Mouse (Mus musculus) thymus, postnatal 4 days (tissue): ENCODE measurements at regions not wholly inside any gene's neighbourhood (a gene's known extent, or its start where the extent isn't known, plus 50 kb on each side); places are given as distances from the start of the nearest gene placed in this dataset.

Experiments
- DNase-seq: peaks from one replicate; pipeline ENCODE4 v3.0.0; 2021

DNA sequence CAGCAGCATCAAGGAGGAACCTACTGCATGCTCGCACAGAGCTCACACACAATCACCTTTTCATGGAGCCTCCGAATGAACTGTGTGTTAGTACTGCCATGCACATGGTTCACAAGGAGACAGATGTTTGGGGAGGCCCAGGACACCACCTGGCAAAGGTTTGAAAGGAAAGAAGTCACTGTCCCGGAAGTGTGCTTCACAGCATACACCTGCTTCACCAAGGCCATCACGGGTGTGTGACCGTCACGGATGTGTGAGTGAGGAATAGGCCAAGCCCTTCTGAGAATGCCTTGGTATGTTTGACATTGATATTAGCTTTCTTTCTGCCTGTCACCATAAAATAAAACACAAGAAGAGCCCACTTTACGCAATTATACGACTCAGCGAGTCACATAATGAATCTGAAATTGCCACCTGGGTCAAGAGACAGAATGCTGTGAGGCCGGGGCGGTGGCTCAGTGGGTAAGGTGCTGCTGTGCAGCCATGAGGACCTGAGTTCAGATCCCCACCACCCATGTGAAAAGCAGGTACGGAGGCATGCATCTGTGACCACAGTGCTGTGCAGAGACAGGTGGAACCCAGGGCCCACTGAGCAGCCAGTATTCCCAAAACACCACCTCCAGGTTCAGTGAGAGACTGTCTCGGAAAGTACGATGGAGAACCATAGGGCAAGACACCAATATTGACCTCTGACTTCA, 162.3 kb upstream of the Sh3bp4 start:
- no peak for DNase-seq

- no peak for DNase-seq
These were observed 161.5 kb upstream of the Sh3bp4 start for GRCm38 (mm10) chr1:88908683-88909082.

DNA sequence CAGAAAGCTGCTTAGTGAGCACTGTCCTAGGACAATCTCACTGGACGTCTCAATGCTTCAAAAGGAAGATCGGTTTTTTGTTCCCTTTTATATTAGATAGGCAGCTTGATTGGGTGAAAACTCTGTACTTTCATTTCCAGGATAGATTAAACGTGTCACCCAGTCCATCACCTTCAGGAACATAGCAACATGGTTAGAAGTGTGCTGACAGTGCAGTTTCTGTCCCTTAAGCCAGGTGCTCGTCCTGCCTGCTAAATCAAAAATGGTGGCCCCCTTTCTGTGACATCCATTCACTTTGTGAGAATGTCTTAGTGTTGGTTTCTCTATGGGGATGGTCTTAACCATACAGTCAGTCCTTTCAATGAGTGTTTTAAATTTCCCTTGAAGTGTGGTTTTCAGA, 160.9 kb upstream of the Sh3bp4 start:
- no peak for DNase-seq

GRCm38 (mm10) chr1:88909864-88910573, 160.2 kb upstream of the Sh3bp4 start:
- no peak for DNase-seq

DNA sequence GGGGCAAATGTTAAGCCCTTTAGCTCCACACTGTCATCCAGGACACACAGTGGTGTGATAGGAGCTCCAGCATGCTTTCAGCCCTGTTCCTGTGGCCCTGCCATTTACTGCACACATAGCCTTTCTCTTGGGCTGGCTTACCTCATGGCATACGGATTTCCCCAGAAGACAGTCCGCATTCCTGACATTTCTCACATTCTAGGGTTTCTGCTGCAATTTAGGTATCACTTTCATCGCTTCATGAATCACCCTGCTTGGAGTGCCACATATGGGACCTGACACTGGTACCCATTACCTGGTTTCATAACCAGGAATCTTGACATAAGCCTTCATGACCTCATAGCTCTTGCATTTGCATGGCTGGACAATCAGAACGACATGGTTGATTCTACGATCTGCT, 158.5 kb upstream of the Sh3bp4 start:
- DNase-seq, result no peak

GRCm38 (mm10) chr1:88916531-88917050, 153.6 kb upstream of the Sh3bp4 start:
- DNase-seq, result no peak

DNA sequence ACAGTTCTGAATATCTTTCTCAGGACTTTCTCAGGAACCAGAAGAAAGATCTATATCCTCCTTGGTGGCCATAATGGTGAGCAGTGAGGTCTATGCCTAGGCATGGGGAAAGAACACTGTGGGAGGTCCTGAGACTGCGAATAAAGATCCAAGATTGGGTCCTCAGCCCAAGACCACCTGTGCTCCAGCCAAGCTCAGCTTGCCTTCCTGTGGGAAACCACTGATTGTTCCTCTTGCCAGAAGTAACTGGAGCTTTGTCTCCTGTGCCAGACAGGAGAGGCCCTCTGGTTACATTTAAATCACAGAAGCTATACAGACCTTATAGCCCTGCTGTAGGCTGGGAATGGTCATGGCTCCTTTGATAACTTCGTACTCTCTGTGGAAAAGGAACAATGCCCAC, 148.8 kb upstream of the Sh3bp4 start:
- no peak for DNase-seq

- no peak for DNase-seq
These were observed 146.2 kb upstream of the Sh3bp4 start for GRCm38 (mm10) chr1:88923791-88924581.

- DNase-seq, result no peak
These were observed 135.0 kb upstream of the Sh3bp4 start for GRCm38 (mm10) chr1:88935191-88935590.

DNA sequence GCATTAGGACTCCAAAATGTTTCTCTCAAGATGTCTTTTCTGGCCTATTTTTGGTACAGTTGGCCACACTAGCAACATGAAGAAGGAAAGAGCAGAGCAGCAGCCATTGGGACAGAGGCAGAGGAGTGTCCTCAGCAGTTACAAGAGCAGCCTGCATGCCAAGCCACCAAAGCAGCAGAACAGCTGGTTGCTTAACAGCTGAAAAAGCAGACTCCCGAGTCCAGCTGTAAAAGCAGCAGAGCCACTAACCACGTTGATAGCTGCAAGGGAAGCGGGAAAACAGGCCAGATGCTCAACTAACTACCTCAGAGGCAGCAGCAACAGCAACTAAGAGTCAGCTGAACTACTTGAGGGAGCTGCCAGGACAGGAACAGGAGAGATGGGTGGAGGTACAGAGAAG, 134.4 kb upstream of the Sh3bp4 start:
- no peak for DNase-seq

DNA sequence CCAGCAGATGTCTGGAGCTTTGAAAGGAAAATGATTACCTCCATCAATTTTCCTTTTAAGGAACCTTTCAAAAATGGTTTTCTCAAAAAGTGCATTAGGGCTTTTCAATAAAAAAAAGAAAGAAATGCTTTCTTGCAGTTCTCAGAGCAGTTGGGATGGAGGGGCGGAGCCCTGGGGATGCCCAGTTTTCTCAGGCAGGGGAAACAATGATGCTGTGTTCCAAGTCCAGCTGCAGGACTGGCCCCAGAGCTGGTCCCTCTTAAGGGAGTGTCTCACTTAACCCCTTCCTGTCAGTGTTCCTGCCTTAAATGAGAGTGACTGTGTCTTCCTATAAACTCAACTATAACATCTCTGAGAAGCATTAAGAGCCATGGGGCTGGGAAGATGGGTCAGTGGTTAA, 132.9 kb upstream of the Sh3bp4 start:
- DNase-seq, result no peak

GRCm38 (mm10) chr1:88938458-88938857, 131.8 kb upstream of the Sh3bp4 start:
- no peak for DNase-seq

- no peak for DNase-seq
These were observed 127.2 kb upstream of the Sh3bp4 start for GRCm38 (mm10) chr1:88943039-88943438.

DNA sequence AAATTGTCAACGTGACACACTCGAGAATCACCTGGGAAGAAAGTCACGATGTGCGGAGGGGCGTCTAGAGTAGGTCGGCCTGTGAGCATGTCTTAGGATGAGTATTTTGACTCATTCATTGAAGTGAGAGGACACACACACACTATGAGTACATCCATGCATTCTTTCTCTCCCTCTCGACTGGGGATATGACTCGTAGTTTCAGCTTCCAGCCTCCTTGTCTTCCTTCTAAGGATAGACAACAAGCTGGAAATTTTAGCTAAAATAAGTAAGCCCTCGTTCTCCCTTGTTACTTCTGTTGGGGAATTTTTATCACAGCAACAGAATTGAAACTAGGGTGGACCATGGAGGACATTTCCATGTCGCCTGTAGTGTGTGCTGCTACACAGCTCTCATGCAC, 124.3 kb upstream of the Sh3bp4 start:
- DNase-seq, result no peak

GRCm38 (mm10) chr1:88946374-88946773, 123.8 kb upstream of the Sh3bp4 start:
- DNase-seq, result no peak

DNA sequence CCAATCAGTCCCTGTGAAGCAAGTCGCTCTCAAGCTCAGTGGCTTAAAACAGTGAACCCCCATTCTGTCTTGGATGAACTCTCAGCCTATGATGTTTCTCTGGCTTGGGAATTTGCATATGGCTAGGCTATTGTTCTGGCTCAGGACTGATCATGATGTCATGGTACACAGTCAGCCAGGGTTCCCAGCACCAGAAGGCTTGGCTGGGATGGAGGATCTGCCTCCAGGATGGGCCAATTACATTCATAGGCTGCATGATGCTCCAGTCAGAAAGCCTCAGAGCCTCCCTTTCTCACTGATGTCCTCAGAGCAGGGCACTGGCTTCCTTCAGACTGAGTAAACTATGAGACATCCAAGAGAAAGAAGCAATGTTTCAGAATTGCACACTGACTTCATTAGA, 120.3 kb upstream of the Sh3bp4 start:
- DNase-seq, result no peak

- DNase-seq, result no peak
These were observed 116.7 kb upstream of the Sh3bp4 start for GRCm38 (mm10) chr1:88953516-88953915.

DNA sequence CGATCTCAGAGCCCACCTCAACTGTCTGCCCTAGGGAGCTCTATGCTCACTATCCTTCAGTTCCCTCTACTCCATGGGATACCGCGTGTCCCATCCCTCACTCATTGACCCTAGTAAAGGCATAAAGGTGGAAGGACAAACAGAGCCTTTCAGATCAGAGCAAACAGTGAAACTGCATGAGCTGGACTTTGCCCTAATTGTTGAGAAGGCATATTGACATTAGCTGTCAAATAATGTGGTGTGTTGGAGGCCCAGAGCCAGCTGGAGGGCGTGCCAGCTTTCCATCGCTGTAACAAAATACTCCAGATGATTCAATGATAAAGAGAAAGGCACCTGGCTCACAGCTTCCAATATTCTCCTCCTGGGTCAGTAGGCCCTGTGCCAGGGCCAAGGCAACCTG, 115.4 kb upstream of the Sh3bp4 start:
- no peak for DNase-seq

DNA sequence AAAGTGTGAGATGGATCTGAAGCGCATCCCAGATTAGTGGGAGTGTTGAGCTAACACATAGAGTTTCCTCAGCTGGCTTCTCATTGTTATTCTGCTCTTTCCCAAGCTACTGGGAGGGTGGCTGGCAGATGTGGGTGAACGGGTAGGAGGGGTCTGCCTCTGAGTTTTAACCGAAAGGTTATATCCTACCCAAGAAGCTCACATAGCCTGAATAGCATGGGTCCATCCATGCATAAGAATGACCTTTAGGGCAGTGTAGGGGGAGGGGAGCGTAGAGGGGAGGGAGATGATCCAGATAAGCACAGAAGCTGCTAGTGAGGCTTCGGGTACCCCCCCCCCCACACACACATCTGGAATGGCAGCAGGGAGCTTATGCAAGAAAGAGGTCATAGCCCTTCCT, 113.2 kb upstream of the Sh3bp4 start:
- DNase-seq, result no peak

DNA sequence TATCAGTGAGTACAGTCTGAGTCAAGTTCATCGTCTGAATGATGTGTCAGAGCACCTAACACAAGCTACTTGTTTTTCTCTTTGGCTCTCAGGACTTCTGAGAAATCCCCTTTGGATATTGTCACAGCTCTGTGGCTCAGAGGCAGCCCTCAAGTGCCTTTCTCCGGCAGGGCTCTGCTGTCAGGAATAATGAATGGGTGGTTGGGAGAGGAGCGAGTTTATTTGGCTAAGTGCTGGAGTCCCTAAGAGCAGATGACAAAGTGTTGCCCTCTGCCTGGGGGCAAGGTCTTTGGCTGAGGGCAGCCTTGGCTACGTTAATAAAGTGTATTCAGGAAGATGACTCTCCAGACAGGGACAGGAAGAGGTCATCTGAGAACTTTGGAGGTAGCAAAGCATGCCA, 110.5 kb upstream of the Sh3bp4 start:
- DNase-seq, result no peak

DNA sequence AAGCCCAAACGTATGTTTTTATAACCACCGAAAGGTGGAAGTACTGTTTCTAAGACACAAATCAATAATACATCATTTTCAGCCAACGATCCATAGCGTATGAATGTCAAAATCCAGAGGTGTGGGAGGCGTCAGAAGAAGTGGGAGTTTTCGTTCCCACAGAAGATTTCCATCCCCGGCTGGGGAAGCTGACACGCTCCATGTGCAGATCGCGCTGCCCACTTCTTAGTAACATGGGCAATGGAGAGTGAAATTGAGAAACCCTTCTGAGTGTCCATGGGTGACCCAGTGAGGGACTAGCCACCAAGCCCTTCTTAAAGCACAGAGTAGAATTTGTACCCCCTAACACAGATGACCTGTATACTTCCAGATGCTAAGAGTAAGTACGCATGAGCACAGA, 110.1 kb upstream of the Sh3bp4 start:
- DNase-seq, result no peak

DNA sequence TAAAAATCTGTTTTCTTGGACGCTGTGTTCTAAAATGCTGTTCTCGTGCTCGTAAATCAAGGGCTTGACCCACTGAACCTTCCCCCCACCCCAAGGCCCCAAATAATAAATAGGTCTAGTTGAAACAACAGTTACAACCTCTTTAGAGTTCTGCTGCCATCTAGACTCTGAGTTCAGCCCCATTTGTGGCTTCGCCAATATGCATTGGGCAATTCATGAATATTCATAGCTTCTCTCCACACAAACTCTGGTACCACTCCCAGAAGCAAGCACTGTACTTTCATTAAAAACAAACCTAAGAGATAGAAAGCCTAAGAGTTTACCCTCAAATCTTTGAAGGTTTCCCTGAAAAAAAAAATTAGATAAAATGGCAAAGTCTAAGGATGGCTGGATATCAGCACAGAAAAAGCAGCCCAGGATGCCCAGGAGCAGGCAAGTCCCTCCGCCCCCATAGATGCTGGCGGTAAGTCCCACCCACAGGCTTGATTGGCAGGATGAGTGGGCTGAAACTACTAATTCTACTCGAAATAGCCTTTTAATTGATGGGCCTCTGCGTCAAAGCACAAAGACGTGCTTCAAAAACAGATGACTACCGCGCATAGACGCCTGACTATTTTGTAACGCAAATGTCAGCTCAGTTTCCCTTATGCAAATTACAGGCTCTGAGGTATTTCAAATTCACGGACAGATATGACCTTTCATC, 106.0 kb upstream of the Sh3bp4 start:
- no peak for DNase-seq

DNA sequence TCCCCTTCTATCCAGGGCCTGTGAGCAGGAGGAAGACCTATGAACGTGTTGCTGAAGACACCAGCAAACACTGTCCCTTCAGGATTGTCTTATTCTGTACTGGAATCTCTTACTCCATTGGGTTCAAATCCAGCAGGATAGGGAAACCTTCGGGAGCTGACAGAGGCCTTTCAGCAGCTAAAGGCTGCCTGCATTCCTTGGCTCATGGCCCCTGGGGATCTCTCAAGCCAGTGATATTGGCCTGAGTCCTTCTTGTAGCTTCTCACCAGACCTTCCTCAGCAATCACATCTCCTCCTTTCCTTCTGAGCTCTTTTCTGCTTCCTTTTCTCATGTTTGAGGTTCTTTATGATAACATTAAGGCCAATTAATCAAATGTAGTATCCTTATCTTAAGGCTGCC, 103.8 kb upstream of the Sh3bp4 start:
- no peak for DNase-seq
